Mouse (Mus musculus): ENCODE measurements at regions not wholly inside any gene's neighbourhood (a gene's known extent, or its start where the extent isn't known, plus 50 kb on each side); places are given as distances from the start of the nearest gene placed in this dataset.

DNA sequence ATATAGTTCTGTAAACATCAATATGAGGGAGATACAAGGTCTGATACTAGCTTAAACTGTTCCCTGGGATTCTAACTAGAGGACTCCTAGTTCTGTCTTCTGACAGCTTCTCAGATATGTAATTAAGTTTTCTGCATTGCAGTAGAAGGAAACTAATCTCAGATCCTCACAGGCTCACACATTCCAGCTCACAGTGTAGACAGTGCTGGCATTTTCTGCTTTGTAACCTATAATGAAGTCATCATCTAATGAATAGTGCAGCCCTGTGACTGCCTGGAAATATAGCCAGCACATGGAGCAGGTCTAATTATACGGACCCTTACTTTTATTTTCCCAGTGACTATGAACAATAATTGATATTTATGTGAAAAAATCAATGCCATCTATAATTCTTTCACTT, 331.2 kb upstream of the Celf2 start:
- TF ChIP-seq CTCF (IDR thresholded peaks at IDR 0.05), result no peak
- no peak for DNase-seq (ENCODE audit: extremely low spot score in 1 of 2, low spot score in 2 of 2)
- intact Hi-C loops (cut with DNase I), result loop anchor here (10.0 kb wide), 2 partner anchors 184 to 586 kb away; no protein-coding TSS in a partner anchor

DNA sequence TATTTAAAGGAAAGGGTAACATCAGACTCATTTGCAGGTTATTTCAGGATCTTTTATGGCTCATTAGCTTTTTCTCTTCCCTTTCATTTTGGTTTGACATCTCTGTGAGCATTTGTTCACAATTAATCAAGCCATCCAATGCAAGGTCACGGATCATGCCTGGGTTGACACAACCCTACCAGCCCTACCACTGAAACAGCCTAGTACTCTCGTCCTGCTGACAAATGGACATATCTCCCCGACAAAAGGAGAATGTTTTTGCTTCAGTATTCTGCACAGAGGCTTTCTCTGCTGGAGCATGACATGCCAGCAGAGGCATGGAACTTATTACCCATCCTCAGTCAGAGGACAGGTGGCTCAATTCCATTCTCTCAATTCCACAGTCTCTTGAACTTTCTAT, 328.5 kb upstream of the Celf2 start:
- intact Hi-C loops (cut with DNase I), result no loop called here
- no peak overlapping the region for H3K4me3 ChIP-seq

More for the DNA sequence above, 331.2 kb upstream of the Celf2 start:
- Histone ChIP-seq H3K27ac (no peak overlapping the region), H3K4me3 (no peak overlapping the region)

GRCm38 (mm10) chr2:7831239-7831638, 321.9 kb upstream of the Celf2 start:
- no peak overlapping the region for H3K4me3 ChIP-seq
- intact Hi-C loops (cut with DNase I), result no loop called here
- H3K27ac ChIP-seq, result no peak overlapping the region
- no peak for TF ChIP-seq CTCF (IDR thresholded peaks at IDR 0.05)
- DNase-seq (ENCODE audit: extremely low spot score in 1 of 2, low spot score in 2 of 2), result no peak

More for the DNA sequence above, 328.5 kb upstream of the Celf2 start:
- TF ChIP-seq CTCF (IDR thresholded peaks at IDR 0.05), result no peak
- no peak for DNase-seq (ENCODE audit: extremely low spot score in 1 of 2, low spot score in 2 of 2)
- no peak overlapping the region for H3K27ac ChIP-seq

DNA sequence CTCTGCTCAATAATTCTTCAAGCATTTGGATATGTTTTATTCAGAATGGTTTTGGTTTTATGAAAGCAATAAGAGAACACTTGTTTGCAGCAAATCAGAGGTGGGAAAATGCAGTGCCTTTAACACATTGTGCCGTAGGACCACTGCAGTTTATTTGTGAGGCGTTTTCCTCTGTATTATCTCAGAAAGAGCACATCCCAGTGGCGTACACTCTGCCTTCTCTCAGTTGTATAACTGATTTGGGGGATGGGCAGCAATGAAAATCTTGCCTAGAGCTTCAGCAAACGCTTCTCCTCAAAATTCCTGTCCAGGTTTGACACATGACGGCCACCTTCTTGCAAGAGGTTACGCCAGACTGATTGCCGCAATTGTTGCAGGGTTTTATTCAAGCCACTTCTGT, 316.9 kb upstream of the Celf2 start:
- Histone ChIP-seq H3K27ac (peak overlapping the region; percentile 47; the same call in 1 of the 2 replicates), H3K4me3 (no peak overlapping the region)

DNA sequence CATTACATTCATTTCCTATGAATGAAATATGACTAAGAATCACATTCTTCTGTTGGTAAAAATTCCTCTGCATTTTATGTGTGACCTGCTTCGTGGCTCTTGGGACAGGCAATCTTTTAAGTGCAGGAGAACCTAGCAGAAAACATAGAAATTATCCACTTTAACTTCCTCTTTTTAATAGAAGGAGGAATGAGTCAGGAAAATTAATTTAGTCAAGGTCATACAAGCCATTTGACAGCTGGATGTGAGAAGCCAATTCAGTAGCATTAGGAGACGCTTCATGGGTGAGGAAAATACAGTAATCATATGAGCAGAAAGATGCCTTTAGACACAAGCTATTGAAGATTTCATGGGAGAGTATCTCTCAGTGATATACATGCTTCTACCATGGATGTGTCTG, 287.1 kb upstream of the Celf2 start:
- no peak for DNase-seq (ENCODE audit: extremely low spot score in 1 of 2, low spot score in 2 of 2)

More for the DNA sequence above, 316.9 kb upstream of the Celf2 start:
- DNase-seq (ENCODE audit: extremely low spot score in 1 of 2, low spot score in 2 of 2), result no peak
- TF ChIP-seq CTCF (IDR thresholded peaks at IDR 0.05), result no peak
- intact Hi-C loops (cut with DNase I), result no loop called here

DNA sequence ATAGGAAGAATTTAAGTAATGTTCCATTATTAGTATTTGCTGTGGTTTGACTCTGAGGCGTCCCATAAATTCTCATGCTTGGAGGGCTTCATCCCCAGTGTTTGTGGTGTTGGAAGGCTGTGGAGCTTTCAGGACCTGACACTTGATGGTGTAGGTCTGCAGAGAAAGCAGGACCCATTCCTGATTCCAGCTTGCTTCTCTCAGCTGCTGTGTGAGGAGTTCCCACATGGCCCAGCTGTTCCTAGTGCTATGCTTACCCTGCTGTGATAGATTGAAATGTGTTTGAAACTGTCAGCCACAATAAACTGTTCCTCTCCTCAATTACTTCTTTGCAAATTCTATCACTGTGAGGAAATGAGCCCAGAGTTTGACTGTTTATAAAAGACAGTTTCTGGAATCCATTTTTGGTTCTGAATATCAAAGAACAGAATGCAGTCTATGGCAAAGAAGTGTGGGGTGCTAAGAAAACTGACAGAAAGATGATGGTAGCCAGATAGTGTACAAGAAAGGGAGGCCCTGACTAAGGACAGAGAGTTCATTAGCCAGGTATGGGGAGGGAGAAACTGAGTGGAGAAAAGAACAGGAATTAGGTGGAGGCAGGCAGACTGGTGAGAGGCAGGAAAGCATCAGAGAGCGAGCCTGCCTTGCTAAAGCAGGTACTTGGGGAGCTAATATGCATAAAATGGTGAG, 283.2 kb upstream of the Celf2 start:
- Histone ChIP-seq H3K27ac (no peak overlapping the region), H3K4me3 (no peak overlapping the region)
- no peak for TF ChIP-seq CTCF (IDR thresholded peaks at IDR 0.05)
- intact Hi-C loops (cut with DNase I), result no loop called here
- no peak for DNase-seq (ENCODE audit: extremely low spot score in 1 of 2, low spot score in 2 of 2)

More for the DNA sequence above, 287.1 kb upstream of the Celf2 start:
- intact Hi-C loops (cut with DNase I), result no loop called here
- Histone ChIP-seq H3K27ac (no peak overlapping the region), H3K4me3 (no peak overlapping the region)
- no peak for TF ChIP-seq CTCF (IDR thresholded peaks at IDR 0.05)

DNA sequence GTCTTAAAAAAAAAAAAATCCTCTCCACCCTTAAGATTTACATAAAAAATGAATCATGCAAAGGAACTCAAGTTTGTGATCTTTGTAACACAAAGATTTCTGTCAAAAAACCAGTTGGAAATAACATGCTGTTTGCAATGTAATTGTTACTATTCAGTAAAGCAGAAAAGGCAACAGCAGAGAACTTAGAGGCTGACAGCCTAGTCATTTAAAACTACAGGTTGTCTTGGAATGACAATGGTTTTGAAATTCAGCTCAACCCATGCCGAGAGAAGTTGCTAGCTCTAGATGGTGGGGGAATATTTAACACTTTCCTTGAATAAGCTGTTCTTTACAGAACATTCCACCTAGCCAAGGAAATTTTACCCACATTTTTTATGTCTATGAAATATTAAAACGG, 269.2 kb upstream of the Celf2 start:
- Histone ChIP-seq H3K27ac (peak overlapping the region; percentile 33), H3K4me3 (no peak overlapping the region)
- no peak for DNase-seq (ENCODE audit: extremely low spot score in 1 of 2, low spot score in 2 of 2)
- intact Hi-C loops (cut with DNase I), result no loop called here
- TF ChIP-seq CTCF (IDR thresholded peaks at IDR 0.05), result no peak

DNA sequence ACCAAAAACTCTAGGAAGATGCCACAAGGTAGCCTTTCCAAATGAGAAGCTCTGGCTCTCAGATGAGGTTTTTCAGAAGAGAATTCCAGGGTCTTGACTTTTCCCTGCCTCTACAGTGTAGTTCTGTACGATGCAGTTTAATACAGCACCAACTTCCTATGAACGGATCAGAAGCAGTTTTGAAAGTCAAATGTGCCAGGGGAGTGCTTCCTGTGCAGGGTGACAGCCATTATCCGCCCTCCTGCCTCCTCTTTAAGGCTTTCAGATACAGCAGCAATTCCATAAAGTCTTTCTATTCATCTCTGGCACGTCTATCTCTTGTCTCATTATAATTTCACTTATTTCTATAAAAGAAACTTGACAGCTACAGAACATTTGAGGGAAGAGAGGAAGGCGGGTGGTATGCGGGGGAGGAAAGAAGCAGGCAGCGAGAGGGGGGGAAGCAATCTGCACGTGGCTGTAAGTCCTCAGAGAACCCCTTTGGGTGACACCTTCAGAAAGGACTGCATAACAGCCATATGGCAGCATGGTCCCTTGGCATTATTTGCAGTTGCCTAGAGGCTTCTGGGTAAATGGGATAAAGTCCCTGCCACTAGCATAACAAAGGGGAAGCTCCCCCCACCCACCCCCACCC, 224.9 kb upstream of the Celf2 start:
- DNase-seq (ENCODE audit: extremely low spot score in 1 of 2, low spot score in 2 of 2), result peak; percentile 65 to 72
- intact Hi-C loops (cut with DNase I), result loop anchor here (1.0 to 10.0 kb wide), 8 partner anchors 111 to 761 kb away; no protein-coding TSS in a partner anchor
- TF ChIP-seq CTCF (IDR thresholded peaks at IDR 0.05), result no peak
- H3K4me3 ChIP-seq, result no peak overlapping the region
- peak overlapping the region; percentile 89 for H3K27ac ChIP-seq

- no peak for DNase-seq (ENCODE audit: extremely low spot score in 1 of 2, low spot score in 2 of 2)
- intact Hi-C loops (cut with DNase I), result loop anchor here (5.0 to 10.0 kb wide), 5 partner anchors 176 to 764 kb away; no protein-coding TSS in a partner anchor
- Histone ChIP-seq H3K27ac (no peak overlapping the region), H3K4me3 (no peak overlapping the region)
- no peak for TF ChIP-seq CTCF (IDR thresholded peaks at IDR 0.05)
These were observed 221.6 kb upstream of the Celf2 start for GRCm38 (mm10) chr2:7730960-7731359.

- H3K4me3 ChIP-seq, result no peak overlapping the region
- no peak for DNase-seq (ENCODE audit: extremely low spot score in 1 of 2, low spot score in 2 of 2)
- H3K27ac ChIP-seq, result no peak overlapping the region
- intact Hi-C loops (cut with DNase I), result no loop called here
- no peak for TF ChIP-seq CTCF (IDR thresholded peaks at IDR 0.05)
These were observed 213.0 kb upstream of the Celf2 start for GRCm38 (mm10) chr2:7722283-7722935.

GRCm38 (mm10) chr2:7711046-7711445, 201.7 kb upstream of the Celf2 start:
- intact Hi-C loops (cut with DNase I), result no loop called here
- peak; percentile 34 for TF ChIP-seq CTCF (IDR thresholded peaks at IDR 0.05)
- no peak for DNase-seq (ENCODE audit: extremely low spot score in 1 of 2, low spot score in 2 of 2)
- Histone ChIP-seq H3K4me3 (no peak overlapping the region), H3K27ac (no peak overlapping the region)

DNA sequence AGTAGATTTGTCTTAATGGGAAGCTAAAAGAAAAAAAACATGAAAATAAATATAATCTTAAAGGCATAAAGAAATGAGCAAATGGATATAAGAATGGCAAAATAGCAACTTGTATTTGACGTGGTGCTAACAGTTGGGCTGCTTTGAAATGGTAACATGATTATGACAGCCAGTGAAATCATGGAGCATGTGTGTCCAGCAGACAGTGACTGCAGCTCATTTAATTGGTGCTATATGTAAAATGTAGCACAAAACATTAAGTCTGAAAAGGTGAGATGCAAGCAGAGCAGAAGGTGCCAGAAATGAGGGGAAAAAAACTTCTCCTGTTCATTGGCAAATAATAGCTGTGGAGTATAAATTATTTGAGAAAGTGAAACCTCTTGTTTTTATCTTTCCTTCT, 201.1 kb upstream of the Celf2 start:
- no peak for DNase-seq (ENCODE audit: extremely low spot score in 1 of 2, low spot score in 2 of 2)
- intact Hi-C loops (cut with DNase I), result no loop called here
- Histone ChIP-seq H3K4me3 (no peak overlapping the region), H3K27ac (no peak overlapping the region)
- no peak for TF ChIP-seq CTCF (IDR thresholded peaks at IDR 0.05)

All from left cerebral cortex, adult 2 months (tissue).